Mouse (Mus musculus): ENCODE measurements at regions not wholly inside any gene's neighbourhood (a gene's known extent, or its start where the extent isn't known, plus 50 kb on each side); places are given as distances from the start of the nearest gene placed in this dataset.
"Not testable (repeated sequence)": the region's sequence is repeated elsewhere in the genome, so short reads cannot be mapped to it uniquely, and the experiment has no call there.

DNA sequence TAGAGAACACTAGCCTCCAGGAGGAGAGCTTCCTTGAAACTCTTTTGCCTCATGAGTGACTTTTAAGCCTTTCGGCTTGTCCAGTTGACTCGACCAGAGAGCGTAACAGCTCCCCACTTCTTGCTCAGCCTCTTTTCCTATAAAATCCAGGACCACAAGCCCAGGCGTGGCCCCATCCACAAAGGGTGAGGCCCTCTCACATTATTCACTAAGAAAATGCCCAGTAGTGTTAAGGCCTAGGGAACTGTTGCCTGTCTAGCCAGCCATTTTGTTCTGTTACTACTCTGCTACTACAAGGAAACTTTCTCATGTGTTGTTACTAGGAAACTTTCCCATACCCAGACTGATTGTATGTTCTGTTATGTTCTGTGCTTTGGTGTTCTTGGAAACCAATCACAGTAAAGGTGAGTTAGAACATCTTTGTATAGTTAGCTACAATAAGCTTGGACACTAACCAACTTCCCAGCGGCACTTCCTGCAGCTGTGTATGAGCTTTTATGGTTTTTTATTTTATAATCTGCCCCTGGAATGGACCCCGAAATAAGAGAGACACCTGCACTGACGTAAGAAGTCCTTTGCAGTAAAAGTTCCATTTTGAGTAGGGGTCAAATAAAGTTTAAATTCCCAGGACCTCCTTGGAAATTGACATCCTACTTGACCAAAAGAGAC is 162.1 kb downstream of the Akr1d1 start:
- DNase-seq: no peak
- intact Hi-C loops (cut with DNase I): no loop called here

DNA sequence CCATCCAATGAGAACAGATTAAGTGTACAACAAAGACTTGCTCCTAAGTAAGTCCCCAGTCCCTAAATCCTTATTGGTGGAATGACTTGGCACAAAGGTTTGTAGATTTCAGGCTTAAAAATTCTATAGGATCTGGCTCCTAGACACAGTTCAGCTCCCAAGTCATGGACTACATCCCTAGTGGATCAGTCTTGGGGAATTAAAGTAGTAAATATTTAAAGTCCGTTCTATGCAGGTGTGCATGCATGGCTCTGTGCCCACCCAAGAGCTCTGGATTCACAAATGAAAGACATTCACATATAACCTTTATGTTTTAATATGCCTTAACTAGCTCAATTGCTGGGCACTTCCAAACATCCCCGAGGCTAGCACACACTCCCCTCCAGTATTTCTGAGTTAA is 162.8 kb downstream of the Akr1d1 start:
- no peak for DNase-seq
- intact Hi-C loops (cut with DNase I): no loop called here

DNA sequence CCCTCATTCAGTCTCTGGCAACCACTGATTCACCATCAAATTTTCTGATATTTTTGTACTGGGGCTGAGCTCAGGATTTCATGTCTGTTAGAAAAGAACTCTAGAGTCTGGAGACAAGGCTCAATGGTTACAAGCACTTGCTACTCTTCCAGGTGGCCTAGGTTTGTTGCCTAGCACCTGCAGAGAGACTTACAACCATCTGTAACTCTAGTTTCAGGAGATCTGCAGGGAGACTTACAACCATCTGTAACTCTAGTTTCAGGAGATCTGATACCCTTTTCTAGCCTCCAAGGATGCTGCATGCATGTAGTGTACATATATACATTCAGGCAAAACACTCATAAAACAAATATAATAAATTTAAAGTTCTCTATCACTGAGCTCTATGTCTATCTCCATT is 166.1 kb downstream of the Akr1d1 start:
- intact Hi-C loops (cut with DNase I): no loop called here
- no peak for DNase-seq

DNA sequence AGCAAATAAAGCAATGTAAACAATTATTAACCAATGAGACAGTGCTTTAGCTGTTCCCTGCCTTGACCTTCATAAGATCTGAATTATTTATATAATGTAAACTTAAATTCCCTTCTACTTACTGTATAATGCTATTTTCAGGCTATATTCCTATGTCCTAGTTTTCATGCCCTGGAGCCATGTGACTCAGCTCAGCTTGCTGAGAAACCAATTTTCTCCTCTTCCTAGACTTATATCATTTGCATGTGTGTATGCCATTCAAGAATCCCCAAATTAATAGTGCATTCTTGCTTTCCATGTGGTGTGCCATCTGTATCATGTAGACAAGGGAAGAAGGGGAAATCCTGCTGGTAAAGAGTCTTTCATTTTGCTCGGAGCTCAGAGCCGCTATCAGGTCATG is 166.7 kb upstream of the Trim24 start:
- no peak for DNase-seq
- intact Hi-C loops (cut with DNase I): no loop called here

DNA sequence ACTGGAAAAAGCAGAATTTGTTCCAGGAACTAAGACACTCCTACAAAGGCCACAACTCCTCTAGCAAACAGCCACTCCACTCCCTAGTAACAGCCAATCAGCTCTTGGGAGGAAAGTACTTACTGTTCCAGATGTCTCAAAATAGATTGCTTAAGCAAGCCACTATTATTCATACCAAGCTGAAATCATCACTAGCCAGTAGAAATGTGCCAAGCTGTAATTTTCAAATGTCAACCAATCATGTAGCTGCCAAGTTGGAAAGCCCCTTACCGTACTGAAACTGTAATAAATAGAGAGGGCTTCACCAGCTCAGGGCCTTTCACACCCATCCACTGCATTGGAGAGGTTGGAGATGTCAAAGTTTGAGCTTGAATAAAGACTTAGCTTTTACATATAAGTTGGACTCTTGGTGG is 164.9 kb upstream of the Trim24 start:
- DNase-seq: no peak
- intact Hi-C loops (cut with DNase I): no loop called here

DNA sequence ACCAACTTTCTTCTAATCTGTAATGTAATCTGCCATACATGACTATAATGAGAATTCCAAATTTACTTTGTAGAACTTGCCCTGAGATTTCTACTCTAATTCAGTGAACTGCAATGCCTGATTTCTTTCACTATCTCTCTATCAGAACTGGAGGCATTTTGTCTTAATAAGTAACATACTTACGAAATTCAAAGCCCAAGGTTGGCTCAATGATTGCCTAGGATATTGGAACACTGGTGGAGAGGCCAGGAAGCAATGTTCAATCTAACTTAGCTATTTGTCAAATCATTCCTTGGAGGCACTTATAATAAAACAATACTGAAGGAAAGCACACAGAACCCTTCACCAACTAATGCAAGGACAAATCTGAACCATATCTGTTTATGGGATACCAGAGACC is 162.9 kb upstream of the Trim24 start:
- intact Hi-C loops (cut with DNase I); DNase-seq: not testable (repeated sequence)

DNA sequence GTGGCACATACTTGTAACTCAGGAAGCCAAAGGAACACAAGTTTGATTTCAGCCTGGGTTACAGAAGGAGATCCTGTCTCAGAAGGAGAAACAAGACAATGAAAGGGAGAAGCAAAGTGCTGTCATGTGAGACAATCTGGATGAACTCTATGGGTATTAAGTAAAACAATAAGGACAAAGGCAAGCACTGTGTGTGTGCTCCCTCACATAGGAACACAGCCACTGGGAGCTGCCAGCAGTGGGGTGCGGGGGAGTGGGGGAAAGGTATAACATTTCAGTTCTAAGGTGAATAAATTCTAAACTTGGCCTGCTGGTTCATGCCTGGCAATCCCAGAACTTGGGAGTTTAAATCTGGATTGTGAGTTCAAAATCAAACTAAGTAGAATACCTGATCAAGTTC is 158.8 kb upstream of the Trim24 start:
- no peak for DNase-seq
- intact Hi-C loops (cut with DNase I): no loop called here

DNA sequence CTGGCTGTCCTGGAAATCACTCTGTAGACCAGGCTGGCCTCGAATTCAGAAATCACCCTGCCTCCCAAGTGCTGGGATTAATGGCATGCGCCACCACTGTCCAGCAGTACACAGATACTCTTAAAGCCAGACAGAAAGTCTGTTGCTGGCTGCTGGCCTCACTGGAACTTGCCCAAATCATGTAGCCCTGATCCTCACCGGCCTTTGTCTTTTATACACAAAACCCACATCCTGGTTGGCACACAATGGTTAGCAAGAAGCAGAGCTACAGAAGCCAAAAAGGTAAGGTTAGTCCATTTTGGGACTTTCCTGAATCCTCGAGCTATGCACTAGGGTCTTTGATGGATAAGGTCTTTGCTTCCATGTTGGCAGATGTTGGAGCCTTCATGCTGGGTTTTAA is 157.2 kb upstream of the Trim24 start:
- DNase-seq: no peak
- intact Hi-C loops (cut with DNase I): no loop called here

DNA sequence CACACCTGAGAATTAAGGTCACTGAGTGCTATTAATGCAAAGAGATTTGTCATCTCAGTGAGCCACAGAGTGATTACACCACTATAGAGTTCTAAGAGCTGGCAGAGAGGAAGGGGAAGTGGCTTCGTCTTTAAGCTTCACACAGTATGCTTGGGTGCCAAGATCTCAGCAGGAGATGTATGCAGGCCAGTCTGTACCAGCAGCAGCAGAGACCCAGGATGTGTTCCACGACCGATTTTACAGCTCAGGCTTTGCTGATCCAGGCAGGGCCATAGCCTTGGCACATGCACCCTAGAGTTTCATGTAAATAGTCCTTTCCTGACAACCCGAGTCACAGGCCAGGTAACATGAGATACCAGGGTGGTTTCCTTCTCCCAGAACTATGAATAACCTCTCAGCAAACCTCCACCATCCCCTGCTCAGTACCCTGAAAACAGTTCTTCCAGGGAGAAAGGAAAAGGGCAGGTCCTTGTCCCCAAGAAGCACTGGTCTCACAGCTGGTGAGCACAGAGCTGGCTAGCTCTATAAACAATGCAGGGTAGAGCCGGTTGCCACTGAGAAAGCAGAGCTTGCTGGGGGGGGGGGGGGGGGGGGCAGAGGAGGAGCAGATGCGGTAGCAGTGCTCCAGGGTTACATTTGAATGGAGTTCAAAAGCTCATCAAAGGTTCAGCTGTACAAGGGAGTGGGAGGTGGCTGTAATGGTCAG is 156.2 kb upstream of the Trim24 start:
- intact Hi-C loops (cut with DNase I): no loop called here
- DNase-seq: peak; percentile 76

DNA sequence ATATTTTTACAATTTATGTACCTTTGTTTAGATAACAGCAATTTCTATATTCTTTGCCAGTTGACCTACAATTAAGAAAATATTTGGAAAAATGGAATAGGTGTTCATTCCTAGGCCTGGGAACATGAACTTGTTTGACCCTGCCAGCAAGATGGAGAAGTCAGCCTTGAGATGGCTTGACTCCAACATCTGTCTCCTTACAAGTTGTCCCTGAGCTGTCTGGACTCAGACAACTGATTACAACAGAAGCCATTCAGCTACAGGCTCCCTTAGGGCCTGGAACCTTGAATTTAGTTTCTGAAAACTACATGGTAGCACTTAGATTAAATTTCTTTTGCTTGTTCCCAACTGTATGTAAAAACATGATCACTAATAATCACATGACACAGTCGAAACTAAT is 148.9 kb upstream of the Trim24 start:
- intact Hi-C loops (cut with DNase I): no loop called here
- no peak for DNase-seq

DNA sequence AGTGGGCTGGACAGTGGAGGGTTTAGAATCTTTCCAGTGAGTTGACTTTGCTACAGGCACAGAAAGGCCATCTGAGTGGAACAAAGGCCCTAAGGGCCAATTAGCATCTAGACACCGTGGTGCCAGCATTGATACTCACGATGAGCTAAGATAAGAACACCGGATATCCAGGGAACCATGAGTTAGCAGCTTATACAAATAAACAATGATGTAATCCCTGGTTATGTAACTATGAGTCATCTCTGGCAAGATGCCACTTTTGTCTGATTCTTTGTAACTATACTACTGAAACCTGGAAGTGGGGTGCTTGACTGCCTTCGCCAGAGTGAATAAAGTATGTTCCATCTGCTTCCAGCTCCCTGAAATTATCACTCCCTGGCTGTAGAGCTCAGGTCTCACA is 147.3 kb upstream of the Trim24 start:
- intact Hi-C loops (cut with DNase I): no loop called here

DNA sequence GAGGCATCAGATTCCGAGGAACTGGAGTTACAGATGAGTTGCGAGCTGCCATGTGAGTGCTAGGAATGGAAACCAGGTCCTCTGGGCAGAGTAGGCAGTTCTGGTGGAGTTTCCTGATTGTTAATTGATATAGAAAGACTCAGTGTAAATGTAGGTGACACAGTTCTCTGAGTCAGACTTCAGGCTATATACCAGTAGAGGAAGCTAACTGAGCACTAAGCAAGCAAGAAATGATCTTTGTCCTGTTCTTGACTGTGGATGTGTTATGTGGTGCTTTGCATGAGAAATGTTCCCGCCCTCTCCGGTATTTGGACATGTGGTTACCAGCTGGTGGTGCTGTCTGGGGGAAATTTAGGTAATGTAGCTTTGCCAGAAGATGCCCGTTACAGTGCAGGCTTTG is 146.4 kb upstream of the Trim24 start:
- DNase-seq: no peak
- intact Hi-C loops (cut with DNase I): no loop called here

More for the DNA sequence above, 147.3 kb upstream of the Trim24 start:
- no peak for DNase-seq

DNA sequence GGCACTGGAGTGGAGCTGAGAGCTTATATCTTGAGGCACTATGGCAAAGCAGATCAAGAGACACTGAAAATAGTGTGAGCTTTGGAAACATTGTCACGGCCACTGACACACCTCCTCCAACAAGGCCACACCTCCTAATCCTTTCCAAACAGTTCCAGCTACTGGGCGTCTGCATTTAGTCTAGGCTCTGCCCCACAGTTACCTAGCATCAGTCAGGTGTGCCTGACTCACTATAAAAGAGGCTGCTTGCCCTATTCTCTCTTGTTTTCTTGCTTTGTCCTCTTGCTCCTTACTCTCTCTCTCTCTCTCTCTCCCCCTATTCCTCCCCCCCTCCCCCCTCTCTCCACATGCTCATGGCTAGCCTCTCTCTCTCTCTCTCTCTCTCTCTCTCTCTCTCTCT is 142.0 kb upstream of the Trim24 start:
- DNase-seq: no peak
- intact Hi-C loops (cut with DNase I): no loop called here

DNA sequence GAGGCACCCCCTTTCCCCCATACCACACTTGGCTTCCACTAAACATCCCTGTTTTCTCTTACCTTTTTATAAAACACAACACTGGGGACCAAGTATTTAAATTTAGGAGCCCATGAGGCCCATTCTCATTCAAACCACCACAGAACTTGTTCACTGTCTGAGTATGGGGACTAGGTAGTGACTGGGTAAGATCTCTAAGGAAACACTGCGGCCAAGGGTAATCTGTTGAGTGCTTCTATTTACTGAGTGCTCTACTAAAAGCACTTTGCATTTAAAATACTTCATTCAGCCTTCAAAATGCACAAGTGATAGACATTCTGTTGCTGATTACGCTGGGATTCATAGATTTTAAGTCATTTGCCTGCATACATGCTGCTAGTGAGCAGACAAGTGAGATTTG is 141.4 kb upstream of the Trim24 start:
- intact Hi-C loops (cut with DNase I): no loop called here
- no peak for DNase-seq

DNA sequence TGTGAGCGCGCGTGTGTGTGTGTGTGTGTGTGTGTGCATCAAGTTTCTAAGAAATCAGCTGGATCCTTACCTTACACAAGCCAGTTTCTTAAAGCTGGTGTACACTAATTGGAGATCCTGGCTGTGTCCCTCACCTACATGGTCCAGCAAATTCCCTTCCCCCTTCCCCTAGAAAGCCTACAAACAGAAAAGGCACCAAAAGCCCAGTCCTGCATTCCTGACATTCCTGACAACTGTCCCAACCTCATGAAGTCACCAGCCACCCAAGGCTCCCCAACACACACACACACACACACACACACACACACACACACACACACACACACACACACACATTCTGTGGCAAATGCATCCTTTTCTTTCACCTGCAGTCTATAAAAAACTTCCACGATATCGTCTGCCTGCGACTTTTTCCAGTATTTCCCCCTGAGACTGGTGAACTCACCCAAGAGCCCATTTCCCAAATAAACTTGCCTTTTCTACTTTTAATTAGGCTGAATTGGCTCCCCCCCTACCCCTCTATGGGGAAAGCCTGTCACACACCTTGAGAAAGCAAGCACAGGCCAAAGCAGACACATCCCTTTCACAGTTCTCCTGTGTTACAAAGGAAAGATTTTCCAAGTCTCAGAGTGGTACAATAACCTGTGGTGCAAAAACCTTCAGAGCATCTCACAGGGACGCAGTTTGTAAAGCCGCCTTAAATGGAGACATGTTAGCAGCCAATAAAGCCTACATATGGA is 139.9 kb upstream of the Trim24 start:
- no peak for DNase-seq
- intact Hi-C loops (cut with DNase I): no loop called here

DNA sequence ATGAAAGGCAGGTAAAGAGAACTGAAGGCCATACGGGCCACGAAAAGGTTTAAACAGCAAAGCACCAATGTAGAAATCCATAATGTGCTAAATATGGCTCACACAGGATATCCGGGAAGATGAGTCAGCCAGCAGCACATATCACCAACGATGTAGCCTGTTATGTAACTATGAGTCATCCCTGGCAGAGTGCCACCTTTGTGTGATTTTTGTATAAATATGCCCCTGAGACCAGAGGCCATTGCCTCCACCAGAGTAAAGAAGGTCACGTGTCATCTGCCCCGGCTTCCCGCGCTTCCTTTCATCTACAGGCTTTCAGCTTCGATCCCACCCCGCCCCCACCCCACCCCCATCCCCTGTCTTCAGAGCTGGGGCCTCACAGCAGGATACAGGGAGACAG is 138.2 kb upstream of the Trim24 start:
- intact Hi-C loops (cut with DNase I): no loop called here
- DNase-seq: peak; percentile 49

DNA sequence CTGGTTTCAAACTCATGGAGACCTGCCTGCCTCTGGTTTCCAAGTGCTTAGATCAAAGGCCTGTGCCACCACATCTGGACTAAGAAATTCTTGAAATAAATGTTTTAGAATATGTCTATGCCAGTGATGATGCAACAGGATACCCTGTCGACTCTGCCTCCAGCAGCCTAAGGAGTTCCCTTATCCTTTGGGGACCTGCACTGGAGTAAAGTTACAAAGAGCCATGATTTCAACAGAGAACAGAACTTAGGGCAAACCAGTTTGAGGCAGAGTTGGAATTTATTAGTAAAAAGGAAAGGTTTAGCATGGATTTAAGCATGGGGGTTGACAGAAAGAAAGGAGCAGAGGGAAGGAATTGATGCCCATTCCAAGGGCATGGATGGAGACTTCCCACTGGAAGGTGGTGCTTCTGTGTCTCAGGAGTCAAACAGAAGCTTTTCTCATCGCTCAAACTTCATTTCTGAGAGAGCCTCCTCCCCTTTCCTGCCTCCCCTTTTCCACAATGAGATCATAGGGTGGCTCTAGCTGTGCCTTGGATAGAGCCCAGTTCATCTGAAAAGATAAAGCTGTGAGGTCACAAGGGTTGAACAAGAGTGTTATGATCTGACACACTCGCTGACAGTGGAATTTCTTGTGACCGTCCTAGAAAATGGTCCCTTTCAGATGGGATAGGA is 135.2 kb upstream of the Trim24 start:
- no peak for DNase-seq
- intact Hi-C loops (cut with DNase I): no loop called here

DNA sequence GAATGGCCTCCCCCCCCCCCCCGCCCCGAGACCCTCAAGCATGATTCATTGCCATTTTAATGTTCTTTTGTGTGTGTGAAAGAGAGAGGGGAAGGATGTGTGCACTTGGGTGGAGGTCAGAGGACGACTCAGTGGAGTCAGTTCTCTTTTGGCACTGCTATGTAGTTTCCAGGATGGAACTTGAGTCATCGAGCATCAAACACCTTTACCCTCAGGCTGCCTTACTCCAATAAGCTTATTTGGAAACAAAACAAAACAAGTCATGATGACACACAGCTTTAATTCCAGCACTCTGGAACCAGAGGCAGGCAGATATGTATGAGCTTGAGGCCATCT is 134.7 kb upstream of the Trim24 start:
- intact Hi-C loops (cut with DNase I): no loop called here
- DNase-seq: no peak

DNA sequence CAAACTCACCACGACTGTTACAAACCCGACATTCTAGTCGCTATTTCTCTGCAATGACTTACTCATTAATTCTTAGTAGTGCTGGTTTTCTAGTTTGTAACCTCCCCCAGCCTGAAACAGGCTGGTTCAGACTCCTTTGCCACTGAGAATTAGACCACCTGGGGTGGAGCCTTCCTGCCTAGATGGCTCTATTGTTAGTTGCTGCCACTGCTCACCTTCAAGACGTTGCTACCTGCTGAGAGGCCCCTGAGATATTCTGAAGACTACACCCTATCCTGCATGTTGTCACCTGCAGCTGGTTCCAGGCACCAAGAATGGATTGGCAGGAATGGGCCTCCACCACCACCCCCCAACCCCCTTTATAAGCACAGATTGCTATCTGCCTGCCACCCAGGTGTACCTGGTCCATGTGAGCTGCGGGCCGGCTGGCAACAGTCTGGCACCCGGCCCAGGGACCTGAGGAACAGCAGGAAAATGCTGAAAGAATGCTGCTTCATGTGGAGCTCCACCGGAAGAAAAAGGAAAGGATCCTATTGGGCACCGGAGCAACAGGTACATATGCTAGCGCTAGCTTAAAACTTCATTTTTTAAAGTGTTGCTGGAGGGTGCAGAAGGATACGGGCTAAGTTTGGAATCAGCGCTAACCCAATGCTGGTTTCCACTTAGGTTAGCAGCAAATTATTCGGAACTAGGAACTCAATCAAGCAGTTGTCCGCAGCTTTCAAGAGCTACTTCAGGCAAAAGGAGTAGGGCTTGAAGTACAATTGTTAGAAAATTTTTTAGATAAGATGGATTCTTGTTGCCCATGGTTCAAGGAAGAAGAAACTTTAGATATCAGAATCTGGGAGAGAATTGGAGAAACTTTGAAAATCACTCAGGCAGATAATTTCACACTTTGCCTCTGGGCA is 129.4 kb upstream of the Trim24 start:
- intact Hi-C loops (cut with DNase I): no loop called here
- peak; percentile 5 for DNase-seq

DNA sequence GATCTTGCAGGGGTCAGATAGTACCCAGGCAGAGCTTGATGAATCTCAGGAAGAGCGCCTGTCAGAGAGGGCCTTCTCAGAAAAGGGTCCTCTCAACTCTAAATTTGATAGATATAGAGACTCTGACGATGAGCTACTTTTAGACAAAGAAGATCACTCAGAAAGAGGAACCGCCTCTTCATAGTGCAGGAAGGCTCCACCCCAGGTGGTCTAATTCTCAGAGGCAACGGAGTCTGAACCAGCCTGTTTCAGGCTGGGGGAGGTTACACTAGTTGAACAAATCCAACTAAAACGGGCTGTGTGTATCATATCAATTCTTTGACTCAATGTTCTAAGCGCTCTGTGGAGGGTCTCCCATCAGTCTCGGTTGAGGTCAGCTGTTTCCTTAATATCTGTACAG is 128.7 kb upstream of the Trim24 start:
- DNase-seq; intact Hi-C loops (cut with DNase I): not testable (repeated sequence)

DNA sequence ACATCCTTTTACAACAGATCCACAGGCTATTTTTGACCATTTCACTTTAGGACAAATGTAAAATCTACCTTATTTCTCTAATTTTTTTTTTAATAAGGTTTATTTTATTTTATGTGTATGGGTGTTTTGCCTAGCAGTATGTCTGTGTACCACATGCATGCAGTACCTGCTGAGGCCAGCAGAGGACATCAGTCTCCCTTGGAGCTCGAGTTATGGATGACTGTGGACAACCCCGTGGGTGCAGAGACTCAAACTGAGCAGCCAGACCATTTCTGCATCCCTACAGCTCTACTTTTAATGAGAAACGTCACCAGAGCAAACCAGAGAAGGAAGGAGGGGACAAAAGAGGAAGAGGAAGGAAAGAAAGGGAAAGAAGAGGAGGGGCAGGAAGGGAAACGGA is 125.9 kb upstream of the Trim24 start:
- peak; percentile 12 for DNase-seq
- intact Hi-C loops (cut with DNase I): no loop called here
